In the genomic region with DNA sequence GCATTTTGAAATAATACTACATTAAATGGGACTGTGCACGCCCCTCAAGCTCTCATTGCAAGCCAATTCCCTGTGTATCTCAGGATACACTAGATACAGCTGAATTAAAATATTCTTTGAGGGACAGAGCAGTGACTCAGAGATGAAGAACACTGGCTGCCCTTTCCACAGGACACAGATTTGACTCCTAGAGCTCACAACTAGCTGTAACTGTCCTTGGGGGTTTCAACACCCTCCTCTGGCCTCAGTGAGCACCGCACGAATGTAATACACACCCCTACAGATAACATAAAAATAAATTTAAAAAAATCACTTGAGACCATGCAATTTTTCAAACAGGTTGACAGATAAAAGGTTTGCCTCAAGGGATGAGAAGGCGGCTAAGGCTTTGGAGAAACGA, we compare ENCODE assay signal across 15 mouse cellular contexts. TPM values are rescaled to one million over a fixed set of nuclear protein-coding genes. Genes with fewer than 3 reads are reported as not detected.
"Had no signal": no experiment of that assay in that cellular context is flagged by ENCODE, and none has a peak within 500 bp of the region (broad histone marks: within the 10 kb centered on the region; RNA-seq: fewer than 3 reads in every experiment).

No protein-coding gene starts in this region.

- H3K9ac ChIP-seq: limb, embryonic 15.5 days; liver, embryonic 12.5 days; lung, embryonic 14.5 days; midbrain, embryonic 12.5 days had no signal

- DNase-seq: kidney, postnatal 14 days; layer of hippocampus, postnatal 36 days; lung, embryonic 14.5 days; lung, postnatal 10 days; lung, postnatal 4 days; right cerebral cortex, adult 18-20 months; right cerebral cortex, postnatal 25 days; thymus, adult 18-20 months; thymus, postnatal 14 days had no signal

- H3K27me3 ChIP-seq: limb, embryonic 15.5 days; midbrain, embryonic 12.5 days had no signal

- H3K36me3 ChIP-seq: limb, embryonic 15.5 days; liver, embryonic 12.5 days; midbrain, embryonic 12.5 days had no signal

- H3K4me2 ChIP-seq: limb, embryonic 15.5 days; liver, embryonic 12.5 days; lung, embryonic 14.5 days; midbrain, embryonic 12.5 days had no signal

- H3K4me1 ChIP-seq: limb, embryonic 15.5 days; liver, embryonic 12.5 days; midbrain, embryonic 12.5 days had no signal

- H3K4me3 ChIP-seq: limb, embryonic 15.5 days; liver, embryonic 12.5 days; midbrain, embryonic 12.5 days had no signal

- H3K27ac ChIP-seq: limb, embryonic 15.5 days; liver, embryonic 12.5 days; midbrain, embryonic 12.5 days had no signal

- H3K9me3 ChIP-seq: limb, embryonic 15.5 days; liver, embryonic 12.5 days; midbrain, embryonic 12.5 days had no signal

- ATAC-seq: liver, embryonic 12.5 days; midbrain, embryonic 16.5 days had no signal

RNA-seq across cellular contexts. Expression of a gene that starts 10.2 kb away (rescaled TPM):
- total RNA-seq: megakaryocyte-erythroid progenitor cell, adult 5-6 weeks had no signal
- polyA plus RNA-seq: small intestine, adult 2 months had no signal
